Mouse (Mus musculus): ENCODE results near the gene Olfr895. TPM values are rescaled to one million over a fixed set of nuclear protein-coding genes. Genes with fewer than 3 reads are reported as not detected.

Olfr895 gene
- not detected in 2 replicates for polyA plus RNA-seq (2012; rRNA removed)

GRCm38 (mm10) chr9:38267551-38267950, at the start of gene Olfr895:
TSS of gene Olfr895 (plus strand) at chr9:38267851.

DNA sequence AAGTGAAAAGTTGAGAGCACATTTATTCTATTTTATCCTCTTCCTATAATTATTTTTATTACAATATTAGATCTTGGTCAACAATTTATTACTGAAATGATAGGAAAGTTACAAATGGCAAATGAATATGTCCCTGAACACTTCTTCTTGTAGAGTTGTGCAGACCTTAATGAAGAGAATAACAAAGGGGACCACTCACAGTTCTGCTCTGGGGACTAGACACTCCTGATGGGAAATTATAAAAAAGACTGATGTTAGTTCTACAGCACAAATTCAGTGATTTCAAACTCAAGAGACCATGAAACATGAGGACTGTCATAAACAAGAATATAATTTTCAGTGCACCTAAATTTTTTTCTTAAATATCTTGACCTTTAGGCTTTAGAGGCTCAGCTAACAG, 15.2 kb upstream of the Olfr895 start, which contains the start of gene Olfr143:
Gene Olfr143, plus strand, starts transcription at position 301 of the 400 bp plus-strand sequence.

GRCm38 (mm10) chr9:38290807-38291206, 23.2 kb downstream of the Olfr895 start, which contains the start of gene Olfr896-ps1:
TSS of gene Olfr896-ps1 (plus strand) at chr9:38291107.

Other genes with a start within 250 kb of the Olfr895 start
- not detected in 2 replicates for gene Olfr883, start 242.0 kb upstream of the Olfr895 start, polyA plus RNA-seq (2012; rRNA removed)
- gene Olfr884, start 221.3 kb upstream of the Olfr895 start, polyA plus RNA-seq (2012; rRNA removed), result not detected in 2 replicates
- not detected in 2 replicates for gene Olfr885, start 206.5 kb upstream of the Olfr895 start, polyA plus RNA-seq (2012; rRNA removed)
- not detected in 2 replicates for gene Olfr887, start 183.8 kb upstream of the Olfr895 start, polyA plus RNA-seq (2012; rRNA removed)
- gene Olfr888, start 159.7 kb upstream of the Olfr895 start, polyA plus RNA-seq (2012; rRNA removed), result not detected in 2 replicates
- gene Olfr889, start 152.7 kb upstream of the Olfr895 start, polyA plus RNA-seq (2012; rRNA removed), result not detected in 2 replicates
- not detected in 2 replicates for gene Olfr890, start 125.3 kb upstream of the Olfr895 start, polyA plus RNA-seq (2012; rRNA removed)
- not detected in 2 replicates for gene Olfr891, start 87.0 kb upstream of the Olfr895 start, polyA plus RNA-seq (2012; rRNA removed)
- not detected in 2 replicates for gene Olfr893, start 59.5 kb upstream of the Olfr895 start, polyA plus RNA-seq (2012; rRNA removed)
- not detected in 2 replicates for gene Olfr894, start 49.8 kb upstream of the Olfr895 start, polyA plus RNA-seq (2012; rRNA removed)
- gene Olfr143, start 15.1 kb upstream of the Olfr895 start, polyA plus RNA-seq (2012; rRNA removed), result not detected in 2 replicates
- not detected in 2 replicates for gene Olfr896-ps1, start 23.3 kb downstream of the Olfr895 start, polyA plus RNA-seq (2012; rRNA removed)
- not detected in 2 replicates for gene Olfr25, start 61.2 kb downstream of the Olfr895 start, polyA plus RNA-seq (2012; rRNA removed)
- gene Olfr898, start 80.6 kb downstream of the Olfr895 start, polyA plus RNA-seq (2012; rRNA removed), result not detected in 2 replicates
- gene Olfr250, start 99.0 kb downstream of the Olfr895 start, polyA plus RNA-seq (2012; rRNA removed), result not detected in 2 replicates
- gene Olfr251, start 109.2 kb downstream of the Olfr895 start, polyA plus RNA-seq (2012; rRNA removed), result not detected in 2 replicates
- gene Olfr147, start 133.8 kb downstream of the Olfr895 start, polyA plus RNA-seq (2012; rRNA removed), result not detected in 2 replicates
- gene Olfr901, start 161.6 kb downstream of the Olfr895 start, polyA plus RNA-seq (2012; rRNA removed), result not detected in 2 replicates
- gene Olfr902, start 179.8 kb downstream of the Olfr895 start, polyA plus RNA-seq (2012; rRNA removed), result not detected in 2 replicates
- gene Olfr904, start 195.3 kb downstream of the Olfr895 start, polyA plus RNA-seq (2012; rRNA removed), result not detected in 2 replicates
- not detected in 2 replicates for gene Olfr905, start 203.3 kb downstream of the Olfr895 start, polyA plus RNA-seq (2012; rRNA removed)
- gene Olfr906, start 219.2 kb downstream of the Olfr895 start, polyA plus RNA-seq (2012; rRNA removed), result not detected in 2 replicates
- not detected in 2 replicates for gene Olfr907, start 227.9 kb downstream of the Olfr895 start, polyA plus RNA-seq (2012; rRNA removed)

All from ovary, adult 2 months (tissue).